ENCODE assay signal across 17 mouse cellular contexts in the genomic region with DNA sequence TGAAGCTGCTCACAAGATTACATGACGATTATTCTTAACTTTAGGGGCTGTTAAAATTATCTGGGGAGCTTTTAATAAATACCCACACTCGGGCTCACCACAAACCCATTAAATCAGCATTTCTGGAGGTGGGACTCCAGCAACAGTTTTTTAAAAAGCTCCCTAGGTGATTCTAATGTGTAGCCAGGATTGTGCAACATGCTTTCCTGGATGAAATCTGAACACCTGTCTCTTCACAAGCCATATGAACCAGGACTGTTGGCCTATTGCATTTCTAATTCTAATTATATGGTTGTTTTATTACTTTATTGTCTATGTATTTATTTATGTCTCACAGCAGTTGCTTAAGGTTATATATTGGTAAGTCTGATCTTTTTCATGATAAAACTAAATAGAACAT.
DNase-seq lines count a peak whose midpoint lies in the region; ATAC-seq and TF ChIP-seq lines count a peak whose summit lies in the region.
"Had no signal": no experiment of that assay in that cellular context is flagged by ENCODE, and none has a peak within 500 bp of the region (broad histone marks: within the 10 kb centered on the region; RNA-seq: fewer than 3 reads in every experiment).

No protein-coding gene starts in this region.

- 0 out of 2 replicates have a peak overlapping the region, but pooled peaks have one; percentile 68 for H3K27ac ChIP-seq in lung, postnatal 0 days (ENCODE audit: low read length)
- H3K27ac ChIP-seq in intestine, postnatal 0 days (ENCODE audit: low read depth, low read length) = no peak overlapping the region
- no peak overlapping the region; the same call in 1 of the 2 replicates for H3K27ac ChIP-seq in liver, embryonic 16.5 days (ENCODE audit: low read length)
- no peak overlapping the region for H3K27ac ChIP-seq in midbrain, embryonic 14.5 days (replicated peaks; ENCODE audit: low read depth, low read length)
- H3K27ac ChIP-seq: embryonic facial prominence, embryonic 12.5 days; forebrain, embryonic 15.5 days; hindbrain, embryonic 14.5 days; midbrain, embryonic 10.5 days had no signal

- H3K4me3 ChIP-seq in lung, postnatal 0 days (ENCODE audit: low read depth, low read length) = no peak overlapping the region
- no peak overlapping the region for H3K4me3 ChIP-seq in intestine, postnatal 0 days (ENCODE audit: low read depth, low read length)
- no peak overlapping the region for H3K4me3 ChIP-seq in liver, embryonic 16.5 days (ENCODE audit: low read depth, low read length)
- H3K4me3 ChIP-seq in midbrain, embryonic 14.5 days (replicated peaks; ENCODE audit: low read depth, low read length) = no peak overlapping the region
- H3K4me3 ChIP-seq: embryonic facial prominence, embryonic 12.5 days; forebrain, embryonic 15.5 days; limb, embryonic 12.5 days; midbrain, embryonic 10.5 days had no signal

- TF ChIP-seq CTCF in lung, postnatal 0 days (IDR thresholded peaks at IDR 0.05) = no peak
- TF ChIP-seq CTCF in intestine, postnatal 0 days (IDR thresholded peaks at IDR 0.05; ENCODE audit: low read depth) = no peak

- DNase-seq in lung, postnatal 0 days (ENCODE audit: low spot score) = no peak
- no peak for DNase-seq in lung, postnatal 36 days
- no peak for DNase-seq in kidney, postnatal 25 days
- DNase-seq in midbrain, embryonic 14.5 days = no peak
- DNase-seq in cerebellum, adult 9-10 months = no peak
- DNase-seq: cerebellum, adult 11 months; cerebellum, adult 9-11 months; right cerebral cortex, postnatal 25 days had no signal

- ATAC-seq in lung, postnatal 0 days = no peak
- no peak for ATAC-seq in intestine, postnatal 0 days
- no peak for ATAC-seq in liver, embryonic 16.5 days (ENCODE audit: low read depth)
- ATAC-seq in midbrain, embryonic 14.5 days (ENCODE audit: low FRiP score, low TSS enrichment) = no peak
- ATAC-seq: forebrain, embryonic 15.5 days had no signal

- no peaks in the 10 kb centered on the region for H3K9me3 ChIP-seq in lung, postnatal 0 days (ENCODE audit: low read length)
- no peaks in the 10 kb centered on the region for H3K9me3 ChIP-seq in intestine, postnatal 0 days (ENCODE audit: control insufficient read depth)
- H3K9me3 ChIP-seq in liver, embryonic 16.5 days (replicated peaks; ENCODE audit: control insufficient read depth, low read length) = no peaks in the 10 kb centered on the region
- no peaks in the 10 kb centered on the region for H3K9me3 ChIP-seq in midbrain, embryonic 14.5 days (ENCODE audit: control insufficient read depth, low read length)
- H3K9me3 ChIP-seq: embryonic facial prominence, embryonic 12.5 days; forebrain, embryonic 15.5 days; heart, embryonic 12.5 days; limb, embryonic 12.5 days; midbrain, embryonic 10.5 days; stomach, embryonic 15.5 days had no signal

- TF ChIP-seq EP300 in lung, postnatal 0 days (IDR thresholded peaks at IDR 0.05) = no peak

- H3K27me3 ChIP-seq in lung, postnatal 0 days (replicated peaks; ENCODE audit: insufficient read depth, low read length) = no peaks in the 10 kb centered on the region
- no peaks in the 10 kb centered on the region for H3K27me3 ChIP-seq in intestine, postnatal 0 days (replicated peaks; ENCODE audit: control insufficient read depth, insufficient read depth, low read length)
- no peaks in the 10 kb centered on the region for H3K27me3 ChIP-seq in liver, embryonic 16.5 days (ENCODE audit: control insufficient read depth, insufficient read depth, low read depth, low read length)
- H3K27me3 ChIP-seq in midbrain, embryonic 14.5 days (ENCODE audit: control insufficient read depth, insufficient read depth, low read length) = no peaks in the 10 kb centered on the region
- H3K27me3 ChIP-seq: embryonic facial prominence, embryonic 12.5 days; forebrain, embryonic 15.5 days; heart, embryonic 12.5 days; limb, embryonic 12.5 days; stomach, embryonic 15.5 days had no signal

- WGBS in lung, postnatal 0 days = 84% methylated on average over 2 of the region's 2 CpGs
- WGBS in intestine, postnatal 0 days = 57% methylated on average over 2 of the region's 2 CpGs
- 21% methylated on average over 2 of the region's 2 CpGs for WGBS in liver, embryonic 16.5 days (ENCODE audit: insufficient replicate concordance)
- 89% methylated on average over 2 of the region's 2 CpGs for WGBS in midbrain, embryonic 14.5 days

- H3K9ac ChIP-seq in lung, postnatal 0 days (replicated peaks; ENCODE audit: low read depth) = no peak overlapping the region
- H3K9ac ChIP-seq in intestine, postnatal 0 days (ENCODE audit: low read depth, low read length) = no peak overlapping the region
- no peak overlapping the region; the same call in 1 of the 2 replicates for H3K9ac ChIP-seq in liver, embryonic 16.5 days (ENCODE audit: low read depth, low read length)
- no peak overlapping the region for H3K9ac ChIP-seq in midbrain, embryonic 14.5 days (replicated peaks; ENCODE audit: low read length)
- H3K9ac ChIP-seq: embryonic facial prominence, embryonic 12.5 days; forebrain, embryonic 15.5 days; heart, embryonic 12.5 days; hindbrain, embryonic 14.5 days; limb, embryonic 12.5 days; stomach, embryonic 15.5 days had no signal

- H3K4me2 ChIP-seq in lung, postnatal 0 days (replicated peaks; ENCODE audit: low read depth, low read length) = no peak overlapping the region; the same call in 1 of the 2 replicates
- peak overlapping the region; percentile 53; the same call in 1 of the 2 replicates for H3K4me2 ChIP-seq in intestine, postnatal 0 days (replicated peaks; ENCODE audit: low read depth)
- peak overlapping the region; percentile 51; the same call in 1 of the 2 replicates for H3K4me2 ChIP-seq in liver, embryonic 16.5 days (ENCODE audit: low read depth, low read length)
- H3K4me2 ChIP-seq in midbrain, embryonic 14.5 days (ENCODE audit: low read length) = no peak overlapping the region
- H3K4me2 ChIP-seq: forebrain, embryonic 15.5 days had no signal

- H3K4me1 ChIP-seq in lung, postnatal 0 days (ENCODE audit: insufficient read depth, low read depth, low read length) = no peaks in the 10 kb centered on the region
- peaks cover 6% of the 10 kb centered on the region; the same call in 1 of the 2 replicates for H3K4me1 ChIP-seq in intestine, postnatal 0 days (replicated peaks; ENCODE audit: control insufficient read depth, insufficient read depth, low read length)
- peaks cover 12% of the 10 kb centered on the region for H3K4me1 ChIP-seq in liver, embryonic 16.5 days (ENCODE audit: control insufficient read depth, low read depth, low read length)
- H3K4me1 ChIP-seq in midbrain, embryonic 14.5 days (ENCODE audit: control insufficient read depth, insufficient read depth, low read length) = no peaks in the 10 kb centered on the region
- H3K4me1 ChIP-seq: forebrain, embryonic 15.5 days; midbrain, embryonic 10.5 days; stomach, embryonic 15.5 days had no signal

- no peaks in the 10 kb centered on the region for H3K36me3 ChIP-seq in lung, postnatal 0 days (ENCODE audit: insufficient read depth, low read length)
- H3K36me3 ChIP-seq in intestine, postnatal 0 days (ENCODE audit: control insufficient read depth, insufficient read depth) = no peaks in the 10 kb centered on the region
- H3K36me3 ChIP-seq in liver, embryonic 16.5 days (ENCODE audit: control insufficient read depth, insufficient read depth) = no peaks in the 10 kb centered on the region
- H3K36me3 ChIP-seq in midbrain, embryonic 14.5 days (ENCODE audit: control insufficient read depth, insufficient read depth, low read length) = no peaks in the 10 kb centered on the region
- H3K36me3 ChIP-seq: embryonic facial prominence, embryonic 12.5 days; forebrain, embryonic 15.5 days; heart, embryonic 12.5 days; limb, embryonic 12.5 days; midbrain, embryonic 10.5 days; stomach, embryonic 15.5 days had no signal

Comparison
In these comparisons a context has a peak if more than half of its experiments do, and no peak if none do; other contexts are left out.
1. H3K4me2 ChIP-seq: peak in intestine, postnatal 0 days (single experiment) and liver, embryonic 16.5 days (single experiment); none in lung, postnatal 0 days (single experiment) and midbrain, embryonic 14.5 days (single experiment).